Mouse (Mus musculus): Measurements from ENCODE around the gene Spg7. TPM values are rescaled to one million over a fixed set of nuclear protein-coding genes. Genes with fewer than 3 reads are reported as not detected.
A peak's percentile ranks its signal among the peaks of the same experiment; 100 is the strongest.
"Not testable (repeated sequence)": the region's sequence is repeated elsewhere in the genome, so short reads cannot be mapped to it uniquely, and the experiment has no call there.

Spg7 gene
- polyA plus RNA-seq, 1 experiment from 2014 or later = 43.0 TPM

GRCm38 (mm10) chr8:123101244-123101643 lies 38.5 kb downstream of the Spg7 start:
- Histone ChIP-seq H3K4me1 (ENCODE audit: control insufficient read depth, insufficient read depth, low read length) (peaks cover 11% of the 10 kb centered on the region; the same call in 1 of the 2 replicates), H3K9ac (ENCODE audit: low read length) (no peak overlapping the region), H3K4me2 (ENCODE audit: low read depth, low read length) (peak overlapping the region; percentile 65), H3K4me3 (replicated peaks; ENCODE audit: low read length) (no peak overlapping the region), H3K9me3 (replicated peaks; ENCODE audit: control insufficient read depth, low read length) (no peaks in the 10 kb centered on the region), H3K27me3 (ENCODE audit: control insufficient read depth, insufficient read depth, low read length) (no peaks in the 10 kb centered on the region), H3K36me3 (ENCODE audit: control insufficient read depth, insufficient read depth, low read length) (peaks cover 6% of the 10 kb centered on the region), H3K27ac (ENCODE audit: low read length) (no peak overlapping the region)
- ATAC-seq (ENCODE audit: insufficient read depth, low FRiP score) = no peak
- WGBS = 72% methylated on average over 4 of the region's 4 CpGs

- no peaks in the 10 kb centered on the region for H3K9me3 ChIP-seq (replicated peaks; ENCODE audit: control insufficient read depth, low read length)
- H3K4me3 ChIP-seq (replicated peaks; ENCODE audit: low read length) = peak within 1 kb of the TSS; percentile 77
- H3K36me3 ChIP-seq (ENCODE audit: control insufficient read depth, insufficient read depth, low read length) = peaks cover 6% of the 10 kb centered on the region
- peak within 1 kb of the TSS; percentile 93 for H3K27ac ChIP-seq (ENCODE audit: low read length)
- WGBS = under 1% methylated on average over 56 of the region's 56 CpGs
- H3K4me2 ChIP-seq (ENCODE audit: low read depth, low read length) = peak within 1 kb of the TSS; percentile 93
- peaks cover 11% of the 10 kb centered on the region; the same call in 1 of the 2 replicates for H3K4me1 ChIP-seq (ENCODE audit: control insufficient read depth, insufficient read depth, low read length)
- no peaks in the 10 kb centered on the region for H3K27me3 ChIP-seq (ENCODE audit: control insufficient read depth, insufficient read depth, low read length)
- peak; percentile 95 for ATAC-seq (ENCODE audit: insufficient read depth, low FRiP score)
- H3K9ac ChIP-seq (ENCODE audit: low read length) = peak within 1 kb of the TSS; percentile 95
Measured at GRCm38 (mm10) chr8:123101735-123102685, 39.3 kb downstream of the Spg7 start, which contains the start of gene Rpl13. Gene Rpl13 (plus strand): TSS chr8:123102350.

- H3K9me3 ChIP-seq (replicated peaks; ENCODE audit: control insufficient read depth, low read length); H3K27me3 ChIP-seq (ENCODE audit: control insufficient read depth, insufficient read depth, low read length); H3K36me3 ChIP-seq (ENCODE audit: control insufficient read depth, insufficient read depth, low read length); ATAC-seq (ENCODE audit: insufficient read depth, low FRiP score): not testable (repeated sequence)
- Histone ChIP-seq H3K4me2 (ENCODE audit: low read depth, low read length) (peak overlapping the region; percentile 93), H3K4me1 (ENCODE audit: control insufficient read depth, insufficient read depth, low read length) (peaks cover 11% of the 10 kb centered on the region; the same call in 1 of the 2 replicates), H3K9ac (ENCODE audit: low read length) (peak overlapping the region; percentile 95), H3K4me3 (replicated peaks; ENCODE audit: low read length) (peak overlapping the region; percentile 77), H3K27ac (ENCODE audit: low read length) (peak overlapping the region; percentile 93)
- 0% methylated on average over 26 of the region's 26 CpGs for WGBS
Measured at GRCm38 (mm10) chr8:123102855-123103254, 40.1 kb downstream of the Spg7 start.

GRCm38 (mm10) chr8:123103285-123103684 lies 40.5 kb downstream of the Spg7 start:
- H3K9ac ChIP-seq (ENCODE audit: low read length) = peak overlapping the region; percentile 95
- peak overlapping the region; percentile 93 for H3K27ac ChIP-seq (ENCODE audit: low read length)
- H3K9me3 ChIP-seq (replicated peaks; ENCODE audit: control insufficient read depth, low read length) = no peaks in the 10 kb centered on the region
- H3K4me3 ChIP-seq (replicated peaks; ENCODE audit: low read length) = peak overlapping the region; percentile 77
- H3K27me3 ChIP-seq (ENCODE audit: control insufficient read depth, insufficient read depth, low read length) = no peaks in the 10 kb centered on the region
- 13% methylated on average over 14 of the region's 15 CpGs for WGBS
- H3K4me1 ChIP-seq (ENCODE audit: control insufficient read depth, insufficient read depth, low read length) = peaks cover 11% of the 10 kb centered on the region; the same call in 1 of the 2 replicates
- ATAC-seq (ENCODE audit: insufficient read depth, low FRiP score) = no peak
- peak overlapping the region; percentile 93 for H3K4me2 ChIP-seq (ENCODE audit: low read depth, low read length)
- peaks cover 6% of the 10 kb centered on the region for H3K36me3 ChIP-seq (ENCODE audit: control insufficient read depth, insufficient read depth, low read length)

GRCm38 (mm10) chr8:123104046-123104767 lies 41.5 kb downstream of the Spg7 start:
- no peak for ATAC-seq (ENCODE audit: insufficient read depth, low FRiP score)
- Histone ChIP-seq H3K4me3 (replicated peaks; ENCODE audit: low read length) (peak overlapping the region; percentile 77), H3K4me2 (ENCODE audit: low read depth, low read length) (peak overlapping the region; percentile 93), H3K27ac (ENCODE audit: low read length) (no peak overlapping the region), H3K36me3 (ENCODE audit: control insufficient read depth, insufficient read depth, low read length) (peaks cover 6% of the 10 kb centered on the region), H3K27me3 (ENCODE audit: control insufficient read depth, insufficient read depth, low read length) (no peaks in the 10 kb centered on the region), H3K9ac (ENCODE audit: low read length) (peak overlapping the region; percentile 95; the same call in 1 of the 2 replicates), H3K4me1 (ENCODE audit: control insufficient read depth, insufficient read depth, low read length) (peaks cover 11% of the 10 kb centered on the region; the same call in 1 of the 2 replicates), H3K9me3 (replicated peaks; ENCODE audit: control insufficient read depth, low read length) (no peaks in the 10 kb centered on the region)
- WGBS = 76% methylated on average over 6 of the region's 6 CpGs

- Histone ChIP-seq H3K4me2 (ENCODE audit: low read depth, low read length) (no peak overlapping the region), H3K9me3 (replicated peaks; ENCODE audit: control insufficient read depth, low read length) (no peaks in the 10 kb centered on the region), H3K27ac (ENCODE audit: low read length) (no peak overlapping the region), H3K36me3 (ENCODE audit: control insufficient read depth, insufficient read depth, low read length) (peaks cover 6% of the 10 kb centered on the region), H3K27me3 (ENCODE audit: control insufficient read depth, insufficient read depth, low read length) (no peaks in the 10 kb centered on the region), H3K4me1 (ENCODE audit: control insufficient read depth, insufficient read depth, low read length) (peaks cover 11% of the 10 kb centered on the region; the same call in 1 of the 2 replicates), H3K4me3 (replicated peaks; ENCODE audit: low read length) (no peak overlapping the region), H3K9ac (ENCODE audit: low read length) (no peak overlapping the region)
- ATAC-seq (ENCODE audit: insufficient read depth, low FRiP score) = no peak
- WGBS = 61% methylated on average over 5 of the region's 5 CpGs
Measured at GRCm38 (mm10) chr8:123105553-123106326, 43.0 kb downstream of the Spg7 start.

- Histone ChIP-seq H3K4me1 (ENCODE audit: control insufficient read depth, insufficient read depth, low read length) (peaks cover 11% of the 10 kb centered on the region; the same call in 1 of the 2 replicates), H3K4me3 (replicated peaks; ENCODE audit: low read length) (no peak overlapping the region), H3K27ac (ENCODE audit: low read length) (no peak overlapping the region), H3K9ac (ENCODE audit: low read length) (no peak overlapping the region), H3K4me2 (ENCODE audit: low read depth, low read length) (no peak overlapping the region), H3K27me3 (ENCODE audit: control insufficient read depth, insufficient read depth, low read length) (no peaks in the 10 kb centered on the region), H3K36me3 (ENCODE audit: control insufficient read depth, insufficient read depth, low read length) (peaks cover 6% of the 10 kb centered on the region), H3K9me3 (replicated peaks; ENCODE audit: control insufficient read depth, low read length) (no peaks in the 10 kb centered on the region)
- ATAC-seq (ENCODE audit: insufficient read depth, low FRiP score) = no peak
- WGBS = 54% methylated on average over 2 of the region's 2 CpGs
Measured at GRCm38 (mm10) chr8:123106531-123106930, 43.8 kb downstream of the Spg7 start.

GRCm38 (mm10) chr8:123108010-123108409 lies 45.3 kb downstream of the Spg7 start:
- Histone ChIP-seq H3K9ac (ENCODE audit: low read length) (no peak overlapping the region), H3K4me1 (ENCODE audit: control insufficient read depth, insufficient read depth, low read length) (peaks cover 11% of the 10 kb centered on the region; the same call in 1 of the 2 replicates), H3K36me3 (ENCODE audit: control insufficient read depth, insufficient read depth, low read length) (peaks cover 6% of the 10 kb centered on the region), H3K4me2 (ENCODE audit: low read depth, low read length) (no peak overlapping the region), H3K4me3 (replicated peaks; ENCODE audit: low read length) (no peak overlapping the region), H3K9me3 (replicated peaks; ENCODE audit: control insufficient read depth, low read length) (no peaks in the 10 kb centered on the region), H3K27me3 (ENCODE audit: control insufficient read depth, insufficient read depth, low read length) (no peaks in the 10 kb centered on the region), H3K27ac (ENCODE audit: low read length) (no peak overlapping the region)
- WGBS = 62% methylated on average over 1 of the region's 1 CpGs
- no peak for ATAC-seq (ENCODE audit: insufficient read depth, low FRiP score)
